10 mouse cellular contexts compared by ENCODE assay signal in genomic region chr8:25463532-25463931, GRCm38 (mm10).
A peak's percentile ranks its signal among the peaks of the same experiment; 100 is the strongest.
DNase-seq lines count a peak whose midpoint lies in the region; ATAC-seq and TF ChIP-seq lines count a peak whose summit lies in the region.
"Had no signal": no experiment of that assay in that cellular context is flagged by ENCODE, and none has a peak within 500 bp of the region (broad histone marks: within the 10 kb centered on the region; RNA-seq: fewer than 3 reads in every experiment).

No protein-coding gene starts in this region.

- TF ChIP-seq POLR2A in MEL (IDR thresholded peaks at IDR 0.05; ENCODE audit: control insufficient read depth in 1 of 2, insufficient read depth in 1 of 2, low read depth in 1 of 2, low read length in 2 of 2, poor library complexity in 1 of 2): no peak

- H3K4me2 ChIP-seq in hindbrain, embryonic 13.5 days: no peak overlapping the region
- no peak overlapping the region for H3K4me2 ChIP-seq in hindbrain, embryonic 11.5 days (replicated peaks; ENCODE audit: low read depth, low read length)

- H3K27me3 ChIP-seq in hindbrain, embryonic 13.5 days: no peaks in the 10 kb centered on the region
- no peaks in the 10 kb centered on the region for H3K27me3 ChIP-seq in hindbrain, embryonic 11.5 days (ENCODE audit: control insufficient read depth, insufficient read depth, low read length)
- H3K27me3 ChIP-seq in MEL (ENCODE audit: control insufficient read depth in 1 of 2, insufficient read depth in 2 of 2, low read length in 2 of 2): peaks cover 0 to 1% of the 10 kb centered on the region in 2 experiments; a peak in 1 of 4 replicates

- H3K36me3 ChIP-seq in hindbrain, embryonic 13.5 days: no peaks in the 10 kb centered on the region
- no peaks in the 10 kb centered on the region for H3K36me3 ChIP-seq in hindbrain, embryonic 11.5 days (ENCODE audit: control insufficient read depth, insufficient read depth, low read length)
- no peaks in the 10 kb centered on the region for H3K36me3 ChIP-seq in MEL (ENCODE audit: control insufficient read depth in 1 of 2, insufficient read depth in 2 of 2, low read length in 2 of 2)

- peak overlapping the region; percentile 40 for H3K27ac ChIP-seq in hindbrain, embryonic 13.5 days
- H3K27ac ChIP-seq in hindbrain, embryonic 11.5 days (ENCODE audit: low read depth, low read length): no peak overlapping the region
- no peak overlapping the region for H3K27ac ChIP-seq in MEL (ENCODE audit: control insufficient read depth, low read depth, low read length)

- WGBS in hindbrain, embryonic 13.5 days: 37% methylated on average over 9 of the region's 9 CpGs
- 65% methylated on average over 9 of the region's 9 CpGs for WGBS in hindbrain, embryonic 11.5 days

- H3K9ac ChIP-seq in hindbrain, embryonic 13.5 days: no peak overlapping the region
- no peak overlapping the region for H3K9ac ChIP-seq in hindbrain, embryonic 11.5 days (ENCODE audit: low read depth, low read length)
- H3K9ac ChIP-seq in MEL (ENCODE audit: control insufficient read depth, low read depth, low read length, poor library complexity, severe bottlenecking): no peak overlapping the region

- H3K9me3 ChIP-seq in hindbrain, embryonic 13.5 days: no peaks in the 10 kb centered on the region
- no peaks in the 10 kb centered on the region for H3K9me3 ChIP-seq in hindbrain, embryonic 11.5 days (ENCODE audit: control insufficient read depth, low read length)
- no peaks in the 10 kb centered on the region for H3K9me3 ChIP-seq in MEL (replicated peaks; ENCODE audit: insufficient read depth, low read length)

- H3K79me2 ChIP-seq in MEL (ENCODE audit: control insufficient read depth, insufficient read depth, low read length, poor library complexity): no peaks in the 10 kb centered on the region

- no peak for TF ChIP-seq CTCF in MEL (IDR thresholded peaks at IDR 0.05 in 2 of 3, conservative IDR thresholded peaks at IDR 0.05 in 1 of 3; ENCODE audit: control insufficient read depth in 1 of 3, insufficient read depth in 1 of 3, low read depth in 2 of 3, low read length in 3 of 3, poor library complexity in 1 of 3, severe bottlenecking in 1 of 3)

- TF ChIP-seq RAD21 in MEL (IDR thresholded peaks at IDR 0.05; ENCODE audit: low read depth, low read length): no peak

- no peak for ATAC-seq in hindbrain, embryonic 13.5 days (ENCODE audit: low FRiP score)
- ATAC-seq in hindbrain, embryonic 11.5 days (ENCODE audit: low FRiP score): no peak
- ATAC-seq in CD4-positive, CD25-positive, alpha-beta regulatory T cell, adult 4 months: no peak

- H3K4me1 ChIP-seq in hindbrain, embryonic 13.5 days (replicated peaks): peaks cover 42% of the 10 kb centered on the region
- no peaks in the 10 kb centered on the region for H3K4me1 ChIP-seq in hindbrain, embryonic 11.5 days (replicated peaks; ENCODE audit: control insufficient read depth, insufficient read depth, low read length)
- H3K4me1 ChIP-seq in MEL (ENCODE audit: control insufficient read depth in 1 of 2, insufficient read depth in 2 of 2, low read length in 2 of 2): peaks cover 0 to 3% of the 10 kb centered on the region in 2 experiments; a peak in 1 of 4 replicates

- H3K4me3 ChIP-seq in hindbrain, embryonic 13.5 days: no peak overlapping the region
- no peak overlapping the region for H3K4me3 ChIP-seq in hindbrain, embryonic 11.5 days (ENCODE audit: low read depth, low read length)
- H3K4me3 ChIP-seq in MEL (ENCODE audit: control insufficient read depth in 1 of 2, insufficient read depth in 1 of 2, low read depth in 2 of 2, low read length in 2 of 2): no peak overlapping the region

- no peak for TF ChIP-seq EP300 in MEL (IDR thresholded peaks at IDR 0.05; ENCODE audit: low read depth in 1 of 2, low read length in 2 of 2)

- DNase-seq in hindbrain, embryonic 11.5 days (ENCODE audit: low spot score): no peak
- peak; percentile 55 for DNase-seq in MEL (ENCODE audit: low read depth, low spot score)
- peak; percentile 36 for DNase-seq in adipocyte (ENCODE audit: low spot score)
- DNase-seq in kidney, postnatal 10 days: peak; percentile 51
- DNase-seq in ovary, postnatal 14 days (ENCODE audit: low spot score): no peak
- DNase-seq in gastrocnemius, postnatal 10 days: no peak
- DNase-seq: embryo, embryonic 11 days; lung, postnatal 36 days had no signal

TF ChIP-seq in MEL, 35 proteins besides CTCF, POLR2A, EP300 and RAD21:
- TF ChIP-seq MAFK (IDR thresholded peaks at IDR 0.05; ENCODE audit: borderline replicate concordance, low read depth, low read length) (no peak), HCFC1 (IDR thresholded peaks at IDR 0.05; ENCODE audit: low read depth, low read length) (no peak), ZNF384 (IDR thresholded peaks at IDR 0.05; ENCODE audit: low read depth, low read length) (peak; percentile 96)
TF ChIP-seq in MEL: peak in this region for 1.

Comparison
In these comparisons a context has a peak if more than half of its experiments do, and no peak if none do; other contexts are left out.
1. DNase-seq: peak in MEL (single experiment), adipocyte (single experiment) and kidney, postnatal 10 days (single experiment); none in hindbrain, embryonic 11.5 days (single experiment), ovary, postnatal 14 days (single experiment) and gastrocnemius, postnatal 10 days (single experiment).